Mouse (Mus musculus) neural tube, embryonic 11.5 days (tissue): ENCODE data around the gene Zfhx3. TPM values are rescaled to one million over a fixed set of nuclear protein-coding genes. Genes with fewer than 3 reads are reported as not detected.

ENCODE experiments used
- ATAC-seq: fragments of 200-750 bp; cut with Nextera tagmentation; 2 replicates; pipeline ENCODE4 v1.8.0; 2017; ENCODE audit warnings: moderate number of reproducible peaks, mild to moderate bottlenecking, moderate TSS enrichment, moderate library complexity; ENCODE audit not compliant: insufficient read depth, low FRiP score, low TSS enrichment
- DNase-seq: peaks from one replicate; pipeline ENCODE4 v3.0.0-alpha.2; 2015; ENCODE audit warnings: low spot score
- H3K27ac ChIP-seq: fragments of 300-500 bp; sonication (generic); 2 replicates; pipeline ENCODE4 v1.5.1; 2014; ENCODE audit warnings: low read depth, mild to moderate bottlenecking, low read length
- H3K27me3 ChIP-seq: fragments of 300-500 bp; sonication (generic); 2 replicates; pipeline ENCODE4 v1.6.1; 2014; ENCODE audit warnings: mild to moderate bottlenecking, low read length, mixed read lengths; ENCODE audit not compliant: control insufficient read depth, insufficient read depth
- H3K36me3 ChIP-seq: fragments of 300-500 bp; sonication (generic); 2 replicates; pipeline ENCODE4 v1.6.1; 2014; ENCODE audit warnings: mild to moderate bottlenecking, low read length, moderate library complexity, mixed read lengths; ENCODE audit not compliant: control insufficient read depth, insufficient read depth
- H3K4me1 ChIP-seq: fragments of 300-500 bp; sonication (generic); 2 replicates; pipeline ENCODE4 v1.6.1; 2014; ENCODE audit warnings: low read length, mixed read lengths; ENCODE audit not compliant: control insufficient read depth, insufficient read depth
- H3K4me2 ChIP-seq: fragments of 300-500 bp; sonication (generic); 2 replicates; pipeline ENCODE4 v1.6.1; 2014; ENCODE audit warnings: low read depth, mild to moderate bottlenecking, moderate library complexity
- H3K4me3 ChIP-seq: fragments of 300-500 bp; sonication (generic); 2 replicates; pipeline ENCODE4 v1.5.1; 2014; ENCODE audit warnings: low read depth, low read length
- H3K9ac ChIP-seq: fragments of 300-500 bp; sonication (generic); 2 replicates; pipeline ENCODE4 v1.6.1; 2014; ENCODE audit warnings: mild to moderate bottlenecking, low read length
- H3K9me3 ChIP-seq: fragments of 300-500 bp; sonication (generic); 2 replicates; pipeline ENCODE4 v1.6.1; 2016; ENCODE audit warnings: low read length; ENCODE audit not compliant: control insufficient read depth
- WGBS: fragments of 180-500 bp; shearing (Covaris S2); extraction: QIAGEN DNeasy Blood & Tissue Kit; methylation state at CpG from one replicate; pipeline ENCODE4 v1.1.7; 2014; 5-methylcytosine and 5-hydroxymethylcytosine counted together
- polyA plus RNA-seq: library from polyadenylated mRNA; unstranded; fragments of >200 nt; fragmentation: Nextera tagmentation; extraction: Ambion mirVana; gene quantifications from 2 replicates; pipeline ENCODE4 v1.2.1, GENCODE M21; 2014

Gene Zfhx3
- polyA plus RNA-seq, 1 experiment from 2014 or later = 36.2 TPM

DNA sequence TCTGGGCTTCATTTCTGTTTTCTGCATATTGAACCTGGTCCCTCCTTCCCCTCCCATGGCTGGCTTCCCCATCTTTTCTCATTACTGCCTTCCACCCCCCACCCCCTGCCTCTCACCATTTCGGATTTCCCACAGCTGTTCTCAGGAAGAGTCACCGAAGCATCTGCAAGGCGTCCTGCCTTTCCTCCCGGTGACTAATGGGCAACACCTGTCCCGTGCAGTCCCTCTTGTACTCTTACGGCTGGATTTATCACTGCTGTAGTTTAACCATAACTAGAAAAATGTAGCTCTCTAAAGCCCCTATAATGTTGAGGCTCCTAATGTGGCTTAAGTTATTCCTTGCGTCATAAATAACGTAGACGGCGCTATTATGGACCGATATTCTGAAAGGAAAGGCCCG lies 119.5 kb downstream of the Zfhx3 start:
- Histone ChIP-seq H3K4me1 (0 out of 2 replicates have a peak, but pooled peaks cover 6% of the 10 kb centered on the region), H3K9ac (no peak overlapping the region), H3K4me3 (no peak overlapping the region), H3K9me3 (no peaks in the 10 kb centered on the region), H3K27ac (no peak overlapping the region), H3K36me3 (no peaks in the 10 kb centered on the region), H3K4me2 (no peak overlapping the region), H3K27me3 (no peaks in the 10 kb centered on the region)
- WGBS = 37% methylated on average over 12 of the region's 12 CpGs
- ATAC-seq (no peak; the same call in 1 of the 2 replicates), DNase-seq (peak; percentile 25)

DNA sequence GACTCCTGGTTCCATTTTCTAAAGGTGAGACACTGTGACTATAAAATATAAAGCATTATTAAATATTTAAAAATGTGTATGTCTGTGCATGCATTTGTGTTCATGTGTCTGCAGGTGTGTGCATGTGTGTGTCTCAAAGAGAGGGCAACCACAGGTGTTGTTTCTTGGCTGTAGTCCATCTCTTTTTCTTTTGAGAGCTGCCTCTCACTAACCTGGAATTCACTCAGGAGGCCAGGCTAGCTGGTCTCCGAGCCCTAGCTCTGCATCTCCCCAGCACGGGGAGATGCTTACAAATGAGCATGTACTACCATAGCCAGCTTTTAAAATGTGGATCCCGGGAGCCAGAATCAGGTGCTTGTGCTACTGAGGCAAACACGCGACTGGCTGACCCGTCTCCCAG lies 124.7 kb downstream of the Zfhx3 start:
- Histone ChIP-seq H3K4me2 (no peak overlapping the region), H3K4me1 (0 out of 2 replicates have a peak, but pooled peaks cover 2% of the 10 kb centered on the region), H3K9me3 (no peaks in the 10 kb centered on the region), H3K27me3 (no peaks in the 10 kb centered on the region), H3K4me3 (no peak overlapping the region), H3K9ac (no peak overlapping the region), H3K36me3 (no peaks in the 10 kb centered on the region), H3K27ac (no peak overlapping the region)
- ATAC-seq (no peak), DNase-seq (no peak)
- 91% methylated on average over 6 of the region's 6 CpGs for WGBS

DNA sequence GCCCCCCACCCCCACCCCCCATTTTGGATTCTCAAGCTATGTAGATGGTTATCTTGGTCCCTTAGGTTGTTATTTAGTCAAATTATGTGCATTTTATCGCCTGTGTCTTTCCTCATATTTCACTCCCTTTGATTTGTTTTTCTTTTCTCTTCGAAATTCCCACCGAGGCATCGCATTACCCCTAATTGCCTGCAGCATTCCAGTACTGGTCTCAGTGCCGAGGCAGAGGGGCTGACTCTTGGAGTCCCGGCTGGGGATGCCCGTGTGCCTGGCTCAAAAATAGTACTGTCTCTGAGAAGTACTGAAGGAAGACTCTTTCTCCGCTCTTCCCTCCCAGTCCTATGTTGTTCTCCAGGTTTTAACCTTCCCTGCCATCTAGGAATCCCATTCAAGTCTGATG lies 125.8 kb downstream of the Zfhx3 start:
- Histone ChIP-seq H3K4me3 (no peak overlapping the region), H3K4me2 (no peak overlapping the region), H3K9ac (no peak overlapping the region), H3K27ac (no peak overlapping the region), H3K36me3 (no peaks in the 10 kb centered on the region), H3K9me3 (no peaks in the 10 kb centered on the region), H3K4me1 (no peaks in the 10 kb centered on the region), H3K27me3 (no peaks in the 10 kb centered on the region)
- no peak for ATAC-seq
- 26% methylated on average over 8 of the region's 8 CpGs for WGBS
- peak; percentile 18 for DNase-seq

DNA sequence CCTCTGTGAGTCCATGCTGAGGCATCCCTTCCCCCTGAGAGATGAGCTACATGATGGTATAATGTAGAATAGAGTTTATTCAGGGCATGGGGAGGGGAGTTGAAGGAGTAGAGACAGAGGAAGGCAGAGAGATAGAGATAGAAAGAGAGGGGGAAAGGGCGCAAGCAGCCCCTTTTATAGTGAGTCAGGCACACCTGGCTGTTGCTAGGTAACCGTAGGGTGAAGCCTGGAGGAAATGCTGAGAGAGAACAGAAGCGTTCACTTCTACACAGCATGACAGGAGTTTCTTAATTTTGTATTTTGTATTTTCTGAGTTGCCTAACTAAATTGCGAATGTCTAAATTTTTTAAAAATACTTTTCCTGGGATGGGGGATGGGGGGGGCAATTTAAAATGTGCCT lies 128.0 kb downstream of the Zfhx3 start:
- no peak overlapping the region for H3K4me2 ChIP-seq
- no peak overlapping the region for H3K27ac ChIP-seq
- H3K36me3 ChIP-seq = no peaks in the 10 kb centered on the region
- WGBS = 77% methylated on average over 4 of the region's 4 CpGs
- DNase-seq (no peak), ATAC-seq (no peak)
- no peak overlapping the region for H3K9ac ChIP-seq
- no peaks in the 10 kb centered on the region for H3K27me3 ChIP-seq
- H3K4me3 ChIP-seq = no peak overlapping the region
- H3K9me3 ChIP-seq = no peaks in the 10 kb centered on the region
- H3K4me1 ChIP-seq = no peaks in the 10 kb centered on the region

DNA sequence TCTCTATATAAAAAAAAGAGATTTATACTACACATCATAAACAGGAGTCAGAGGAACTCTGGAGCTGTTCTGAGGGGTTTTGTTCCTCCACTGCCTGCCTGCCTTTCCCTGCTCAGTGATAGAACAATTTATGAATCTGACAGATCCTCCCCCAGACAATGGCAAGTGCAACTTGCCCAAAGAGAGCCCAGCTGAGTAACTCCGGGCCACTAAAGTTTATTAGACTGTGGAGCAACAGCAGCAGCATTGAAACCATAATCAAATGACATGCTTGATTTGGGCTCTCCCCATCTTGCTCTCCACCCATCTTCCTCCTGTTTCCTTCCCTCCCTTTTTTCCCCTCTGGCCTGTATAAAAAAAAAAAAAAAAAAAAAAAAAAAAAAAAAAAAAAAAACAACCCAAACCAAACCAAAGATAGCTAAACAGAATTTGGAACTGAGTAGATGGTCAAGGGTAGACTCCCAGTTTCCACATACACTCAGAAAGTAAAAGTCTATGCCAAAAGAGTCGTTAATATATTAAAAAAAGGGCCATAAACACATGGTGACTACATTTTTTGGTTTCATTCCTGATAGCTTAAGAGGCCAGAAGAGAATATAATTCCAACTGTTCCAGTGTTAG lies 129.8 kb downstream of the Zfhx3 start:
- WGBS = 64% methylated on average over 2 of the region's 2 CpGs
- no peak for DNase-seq
- no peak overlapping the region for H3K4me2 ChIP-seq
- no peaks in the 10 kb centered on the region for H3K9me3 ChIP-seq
- H3K36me3 ChIP-seq = no peaks in the 10 kb centered on the region
- no peak for ATAC-seq
- H3K4me1 ChIP-seq = no peaks in the 10 kb centered on the region
- H3K4me3 ChIP-seq = no peak overlapping the region
- no peaks in the 10 kb centered on the region for H3K27me3 ChIP-seq
- no peak overlapping the region for H3K9ac ChIP-seq
- no peak overlapping the region for H3K27ac ChIP-seq

DNA sequence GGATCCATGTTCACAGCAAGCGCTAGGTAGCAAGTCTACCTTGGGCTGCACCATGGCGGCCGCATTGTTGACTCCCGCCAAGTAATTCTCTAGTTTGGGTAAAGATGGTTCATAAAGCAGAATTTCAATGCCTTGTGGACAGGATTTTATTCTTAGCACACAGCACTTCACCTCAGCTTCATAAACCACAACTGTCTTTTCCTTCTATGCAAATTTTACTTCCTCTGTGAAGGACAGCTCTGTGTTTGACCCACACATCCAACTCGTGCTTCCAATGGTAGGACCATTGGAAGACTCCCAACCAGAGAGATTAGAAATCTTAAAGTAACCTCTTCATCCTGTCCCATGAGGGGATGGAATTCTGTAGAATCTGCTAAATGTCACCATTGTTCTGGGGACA lies 130.4 kb downstream of the Zfhx3 start:
- no peak for ATAC-seq
- Histone ChIP-seq H3K4me2 (no peak overlapping the region), H3K4me3 (no peak overlapping the region), H3K27ac (no peak overlapping the region), H3K36me3 (no peaks in the 10 kb centered on the region), H3K4me1 (no peaks in the 10 kb centered on the region), H3K9me3 (no peaks in the 10 kb centered on the region), H3K27me3 (no peaks in the 10 kb centered on the region), H3K9ac (no peak overlapping the region)
- 92% methylated on average over 5 of the region's 5 CpGs for WGBS
- DNase-seq = no peak

DNA sequence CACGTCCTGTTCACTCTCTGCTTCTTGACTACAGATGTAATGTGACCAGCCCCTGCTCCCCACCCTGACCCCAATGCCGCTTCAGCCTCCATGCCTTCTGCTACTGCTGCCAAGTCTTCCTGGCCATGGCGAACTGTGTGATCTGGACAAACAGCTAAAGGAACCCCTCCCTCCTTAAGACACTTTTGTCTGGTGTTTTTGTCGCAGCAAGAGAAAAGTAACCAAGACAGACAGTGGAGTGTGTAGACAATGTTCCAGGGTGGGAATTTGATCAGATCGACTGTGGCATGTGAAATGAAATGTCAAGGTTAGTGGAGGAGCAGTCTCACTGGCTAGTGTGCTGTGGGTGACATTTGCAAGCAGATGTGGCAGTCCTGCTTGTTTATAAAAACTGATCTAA lies 132.7 kb downstream of the Zfhx3 start:
- Histone ChIP-seq H3K4me1 (no peaks in the 10 kb centered on the region), H3K4me2 (no peak overlapping the region), H3K9me3 (no peaks in the 10 kb centered on the region), H3K9ac (no peak overlapping the region), H3K36me3 (no peaks in the 10 kb centered on the region), H3K27me3 (no peaks in the 10 kb centered on the region), H3K27ac (no peak overlapping the region), H3K4me3 (no peak overlapping the region)
- 76% methylated on average over 5 of the region's 5 CpGs for WGBS
- no peak for DNase-seq
- ATAC-seq = no peak

DNA sequence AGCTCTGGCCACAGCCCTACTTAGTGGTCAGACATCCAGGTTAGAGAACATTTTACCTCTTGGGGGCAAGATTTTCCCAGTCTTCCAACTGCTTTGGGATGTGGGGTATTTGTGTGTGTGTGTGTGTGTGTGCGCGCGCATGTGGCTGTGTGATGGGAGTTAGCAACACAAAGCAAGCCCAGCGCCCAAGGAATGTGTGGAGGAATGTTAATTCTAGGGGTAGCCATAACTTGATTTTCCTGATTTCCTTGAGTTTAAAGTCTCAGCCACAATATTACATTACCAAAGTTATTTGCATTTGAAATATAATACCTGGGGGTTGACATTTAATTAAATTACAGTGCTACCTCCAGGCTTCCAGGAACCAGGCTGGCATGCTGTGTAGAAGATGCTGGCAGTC lies 136.3 kb downstream of the Zfhx3 start:
- Histone ChIP-seq H3K27me3 (no peaks in the 10 kb centered on the region), H3K9ac (no peak overlapping the region), H3K36me3 (no peaks in the 10 kb centered on the region), H3K9me3 (no peaks in the 10 kb centered on the region), H3K4me2 (no peak overlapping the region), H3K4me1 (no peaks in the 10 kb centered on the region), H3K27ac (no peak overlapping the region), H3K4me3 (no peak overlapping the region)
- ATAC-seq (no peak), DNase-seq (no peak)
- 96% methylated on average over 4 of the region's 4 CpGs for WGBS

DNA sequence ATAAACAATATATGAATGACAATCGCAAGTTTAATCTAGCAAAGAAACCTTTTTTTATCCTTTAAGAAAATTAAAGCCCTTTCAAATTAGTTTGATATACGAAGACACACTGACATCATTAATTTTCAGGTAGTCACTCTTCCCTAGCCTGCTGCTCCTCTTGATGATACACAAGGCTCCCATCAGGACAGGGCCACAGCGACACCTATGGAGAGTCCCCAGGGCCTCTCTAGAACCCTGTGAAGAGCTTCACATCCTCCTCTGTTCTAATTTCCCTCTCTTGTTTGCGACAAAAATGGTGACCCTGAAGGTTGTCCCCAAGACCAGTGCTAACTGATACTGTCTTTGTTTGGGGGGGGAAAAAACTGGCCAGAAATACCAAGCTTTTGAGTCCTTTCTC lies 144.5 kb downstream of the Zfhx3 start:
- Histone ChIP-seq H3K9ac (no peak overlapping the region), H3K27me3 (no peaks in the 10 kb centered on the region), H3K4me2 (no peak overlapping the region), H3K36me3 (no peaks in the 10 kb centered on the region), H3K4me1 (no peaks in the 10 kb centered on the region), H3K27ac (no peak overlapping the region), H3K4me3 (no peak overlapping the region), H3K9me3 (no peaks in the 10 kb centered on the region)
- 76% methylated on average over 4 of the region's 4 CpGs for WGBS
- ATAC-seq (no peak), DNase-seq (no peak)
